Mouse (Mus musculus) MEL (cell line): ENCODE results near the gene Gfm1. TPM values are rescaled to one million over a fixed set of nuclear protein-coding genes. Genes with fewer than 3 reads are reported as not detected.

Experiments used
- DNase-seq: peaks from one replicate; pipeline ENCODE4 v3.0.0; 2011; ENCODE audit warnings: low read depth, low spot score
- H3K27ac ChIP-seq: 2 replicates; pipeline ENCODE4 v1.5.1; 2012; ENCODE audit warnings: low read depth, mild to moderate bottlenecking, control low read depth, low read length, moderate library complexity; ENCODE audit not compliant: control insufficient read depth
- H3K27me3 ChIP-seq, 2 experiments: fragments of 150-350 bp in 1 of 2; sonication (generic) in 1 of 2; 2 replicates each; pipeline ENCODE4 v1.6.1; 2012; ENCODE audit warnings: low read length in 2 of 2, mild to moderate bottlenecking in 2 of 2, improper control_type of control experiment in 1 of 2, moderate library complexity in 1 of 2; ENCODE audit not compliant: insufficient read depth in 2 of 2, control insufficient read depth in 1 of 2
- H3K36me3 ChIP-seq, 2 experiments: 2 replicates each; pipeline ENCODE4 v1.6.1; 2012 to 2014; ENCODE audit warnings: low read length in 2 of 2, improper control_type of control experiment in 1 of 2, inconsistent platforms in 1 of 2, mild to moderate bottlenecking in 1 of 2; ENCODE audit not compliant: insufficient read depth in 2 of 2, control insufficient read depth in 1 of 2
- H3K4me1 ChIP-seq, 2 experiments: fragments of 150-350 bp in 1 of 2; sonication (generic) in 1 of 2; 2 replicates each; pipeline ENCODE4 v1.6.1; 2012; ENCODE audit warnings: low read length in 2 of 2, improper control_type of control experiment in 1 of 2, mild to moderate bottlenecking in 1 of 2; ENCODE audit not compliant: insufficient read depth in 2 of 2, control insufficient read depth in 1 of 2
- H3K4me3 ChIP-seq, 2 experiments: fragments of 150-350 bp in 1 of 2; sonication (generic) in 1 of 2; 2 replicates each; pipeline ENCODE4 v1.5.1; 2012; ENCODE audit warnings: low read depth in 2 of 2, low read length in 2 of 2, mild to moderate bottlenecking in 2 of 2, moderate library complexity in 2 of 2, control low read depth in 1 of 2, improper control_type of control experiment in 1 of 2; ENCODE audit not compliant: control insufficient read depth in 1 of 2, insufficient read depth in 1 of 2
- H3K79me2 ChIP-seq: 2 replicates; pipeline ENCODE4 v1.6.1; 2012; ENCODE audit warnings: mild to moderate bottlenecking, low read length, moderate library complexity; ENCODE audit not compliant: control insufficient read depth, poor library complexity, insufficient read depth
- H3K9ac ChIP-seq: 2 replicates; pipeline ENCODE4 v1.6.1; 2012; ENCODE audit warnings: low read depth, mild to moderate bottlenecking, control low read depth, low read length, moderate library complexity; ENCODE audit not compliant: control insufficient read depth, poor library complexity, severe bottlenecking
- H3K9me3 ChIP-seq: fragments of 150-350 bp; sonication (generic); replicated peaks from 2 replicates; pipeline ENCODE4 v1.6.1; 2012; ENCODE audit warnings: mild to moderate bottlenecking, low read length, improper control_type of control experiment, moderate library complexity; ENCODE audit not compliant: insufficient read depth
- BHLHE40 ChIP-seq: IDR thresholded peaks from 2 replicates; pipeline ENCODE4 v1.6.1; 2012; ENCODE audit warnings: low read depth, mild to moderate bottlenecking, inconsistent platforms, low read length, improper control_type of control experiment, borderline replicate concordance
- CHD2 ChIP-seq: IDR thresholded peaks from 2 replicates; pipeline ENCODE4 v1.6.1; 2011; ENCODE audit warnings: low read length, improper control_type of control experiment
- CTCF ChIP-seq, 3 experiments: IDR thresholded peaks in 2 of 3; conservative IDR thresholded peaks in 1 of 3; 2 replicates each; pipeline ENCODE4 v1.5.1; 2011 to 2012; ENCODE audit warnings: low read length in 3 of 3, low read depth in 2 of 3, mild to moderate bottlenecking in 2 of 3, improper control_type of control experiment in 1 of 3, inconsistent platforms in 1 of 3, mixed read lengths in 1 of 3, moderate library complexity in 1 of 3; ENCODE audit not compliant: control insufficient read depth in 1 of 3, insufficient read depth in 1 of 3, poor library complexity in 1 of 3, severe bottlenecking in 1 of 3
- E2F4 ChIP-seq: IDR thresholded peaks from 2 replicates; pipeline ENCODE4 v1.6.1; 2011; ENCODE audit warnings: low read depth, low read length, improper control_type of control experiment, borderline replicate concordance
- ELF1 ChIP-seq: IDR thresholded peaks from 2 replicates; pipeline ENCODE4 v1.6.1; 2014; ENCODE audit warnings: low read depth, mild to moderate bottlenecking, inconsistent platforms, low read length, improper control_type of control experiment, moderate library complexity
- EP300 ChIP-seq, 2 experiments: IDR thresholded peaks; 2 replicates each; pipeline ENCODE4 v1.6.1; 2011; ENCODE audit warnings: improper control_type of control experiment in 2 of 2, low read length in 2 of 2, low read depth in 1 of 2, mild to moderate bottlenecking in 1 of 2
- ETS1 ChIP-seq: IDR thresholded peaks from 2 replicates; pipeline ENCODE4 v1.6.1; 2012; ENCODE audit warnings: low read depth, mild to moderate bottlenecking, inconsistent platforms, low read length, improper control_type of control experiment, moderate library complexity
- GABPA ChIP-seq: IDR thresholded peaks from 2 replicates; pipeline ENCODE4 v1.6.1; 2012; ENCODE audit warnings: low read depth, mild to moderate bottlenecking, inconsistent platforms, low read length, improper control_type of control experiment, moderate library complexity
- GATA1 ChIP-seq: IDR thresholded peaks from 2 replicates; pipeline ENCODE4 v1.6.1; 2011; ENCODE audit warnings: low read depth, low read length, improper control_type of control experiment
- HCFC1 ChIP-seq: IDR thresholded peaks from 2 replicates; pipeline ENCODE4 v1.6.1; 2012; ENCODE audit warnings: low read depth, mild to moderate bottlenecking, inconsistent platforms, low read length, improper control_type of control experiment, moderate library complexity
- JUND ChIP-seq: IDR thresholded peaks from 2 replicates; pipeline ENCODE4 v1.6.1; 2011; ENCODE audit warnings: low read depth, mild to moderate bottlenecking, improper control_type of control experiment, low read length
- KAT2A ChIP-seq: conservative IDR thresholded peaks from 2 replicates; pipeline ENCODE4 v1.6.1; 2012; ENCODE audit warnings: low read depth, low read length, improper control_type of control experiment, inconsistent platforms
- MAFK ChIP-seq: IDR thresholded peaks from 2 replicates; pipeline ENCODE4 v1.6.1; 2011; ENCODE audit warnings: low read depth, mild to moderate bottlenecking, low read length, improper control_type of control experiment, borderline replicate concordance
- MAZ ChIP-seq: IDR thresholded peaks from 2 replicates; pipeline ENCODE4 v1.6.1; 2012; ENCODE audit warnings: low read depth, mild to moderate bottlenecking, inconsistent platforms, low read length, improper control_type of control experiment
- MEF2A ChIP-seq: IDR thresholded peaks from 2 replicates; pipeline ENCODE4 v1.6.1; 2014; ENCODE audit warnings: low read depth, mild to moderate bottlenecking, inconsistent platforms, low read length, improper control_type of control experiment; ENCODE audit not compliant: poor library complexity, insufficient replicate concordance, severe bottlenecking; ENCODE audit errors: extremely low read depth
- MXI1 ChIP-seq: IDR thresholded peaks from 2 replicates; pipeline ENCODE4 v1.6.1; 2011; ENCODE audit warnings: mild to moderate bottlenecking, low read depth, low read length, improper control_type of control experiment
- MYB ChIP-seq: IDR thresholded peaks from 2 replicates; pipeline ENCODE4 v1.6.1; 2011; ENCODE audit warnings: mild to moderate bottlenecking, low read depth, low read length, improper control_type of control experiment
- MYC ChIP-seq: IDR thresholded peaks from 2 replicates; pipeline ENCODE4 v1.6.1; 2011; ENCODE audit warnings: low read depth, mild to moderate bottlenecking, low read length, improper control_type of control experiment, moderate library complexity
- NELFE ChIP-seq: IDR thresholded peaks from 2 replicates; pipeline ENCODE4 v1.6.1; 2011; ENCODE audit warnings: low read depth, low read length, improper control_type of control experiment
- POLR2AphosphoS2 ChIP-seq: IDR thresholded peaks from 2 replicates; pipeline ENCODE4 v1.6.1; 2011; ENCODE audit warnings: low read length, improper control_type of control experiment
- RAD21 ChIP-seq: IDR thresholded peaks from 2 replicates; pipeline ENCODE4 v1.6.1; 2011; ENCODE audit warnings: mild to moderate bottlenecking, low read depth, low read length, improper control_type of control experiment
- RCOR1 ChIP-seq: IDR thresholded peaks from 2 replicates; pipeline ENCODE4 v1.6.1; 2012; ENCODE audit warnings: low read depth, mild to moderate bottlenecking, inconsistent platforms, low read length, improper control_type of control experiment
- TAL1 ChIP-seq: IDR thresholded peaks from 2 replicates; pipeline ENCODE4 v1.6.1; 2012; ENCODE audit warnings: mild to moderate bottlenecking, inconsistent platforms, low read length, moderate library complexity, mixed read lengths
- TBP ChIP-seq: IDR thresholded peaks from 2 replicates; pipeline ENCODE4 v1.8.0; 2011; ENCODE audit warnings: low read depth, low read length, improper control_type of control experiment
- TCF12 ChIP-seq: IDR thresholded peaks from 2 replicates; pipeline ENCODE4 v1.6.1; 2014; ENCODE audit warnings: low read depth, mild to moderate bottlenecking, inconsistent platforms, low read length, improper control_type of control experiment, moderate library complexity
- UBTF ChIP-seq: IDR thresholded peaks from 2 replicates; pipeline ENCODE4 v1.6.1; 2012; ENCODE audit warnings: low read depth, mild to moderate bottlenecking, inconsistent platforms, low read length, improper control_type of control experiment, moderate library complexity, borderline replicate concordance; ENCODE audit not compliant: insufficient read depth
- USF1 ChIP-seq: IDR thresholded peaks from 2 replicates; pipeline ENCODE4 v1.6.1; 2014; ENCODE audit warnings: low read depth, mild to moderate bottlenecking, inconsistent platforms, low read length, improper control_type of control experiment, moderate library complexity
- ZC3H11A ChIP-seq: IDR thresholded peaks from 2 replicates; pipeline ENCODE4 v1.6.1; 2012; ENCODE audit warnings: low read depth, mild to moderate bottlenecking, inconsistent platforms, low read length, improper control_type of control experiment
- ZKSCAN1 ChIP-seq: IDR thresholded peaks from 2 replicates; pipeline ENCODE4 v1.6.1; 2012; ENCODE audit warnings: low read depth, mild to moderate bottlenecking, inconsistent platforms, low read length, improper control_type of control experiment, moderate library complexity
- ZMIZ1 ChIP-seq: IDR thresholded peaks from 2 replicates; pipeline ENCODE4 v1.6.1; 2012; ENCODE audit warnings: low read depth, mild to moderate bottlenecking, inconsistent platforms, low read length, improper control_type of control experiment, moderate library complexity
- ZNF384 ChIP-seq: IDR thresholded peaks from 2 replicates; pipeline ENCODE4 v1.6.1; 2012; ENCODE audit warnings: low read depth, mild to moderate bottlenecking, inconsistent platforms, low read length, improper control_type of control experiment
- polyA plus RNA-seq, 2 experiments: library from polyadenylated mRNA; stranded (reverse) in 1 of 2; unstranded in 1 of 2; fragments of >175 nt in 1 of 2; fragments of >200 nt in 1 of 2; gene quantifications; 2 replicates each; pipeline versions ENCODE4 v1.2.1 to v1.2.4; 2012; ENCODE audit warnings: low replicate concordance in 2 of 2, low read depth in 1 of 2; ENCODE audit not compliant: insufficient read length in 2 of 2, insufficient read depth in 1 of 2, missing spikeins in 1 of 2
- total RNA-seq: library from RNA; depleted of rRNA; stranded (reverse); fragments of 300-350 nt; gene quantifications from 2 replicates; pipeline ENCODE4 v1.2.3, GENCODE M21; 2012

Gfm1 gene
- total and polyA plus RNA-seq, 3 experiments, result 95.0 to 146 TPM; not detected in 1

DNA sequence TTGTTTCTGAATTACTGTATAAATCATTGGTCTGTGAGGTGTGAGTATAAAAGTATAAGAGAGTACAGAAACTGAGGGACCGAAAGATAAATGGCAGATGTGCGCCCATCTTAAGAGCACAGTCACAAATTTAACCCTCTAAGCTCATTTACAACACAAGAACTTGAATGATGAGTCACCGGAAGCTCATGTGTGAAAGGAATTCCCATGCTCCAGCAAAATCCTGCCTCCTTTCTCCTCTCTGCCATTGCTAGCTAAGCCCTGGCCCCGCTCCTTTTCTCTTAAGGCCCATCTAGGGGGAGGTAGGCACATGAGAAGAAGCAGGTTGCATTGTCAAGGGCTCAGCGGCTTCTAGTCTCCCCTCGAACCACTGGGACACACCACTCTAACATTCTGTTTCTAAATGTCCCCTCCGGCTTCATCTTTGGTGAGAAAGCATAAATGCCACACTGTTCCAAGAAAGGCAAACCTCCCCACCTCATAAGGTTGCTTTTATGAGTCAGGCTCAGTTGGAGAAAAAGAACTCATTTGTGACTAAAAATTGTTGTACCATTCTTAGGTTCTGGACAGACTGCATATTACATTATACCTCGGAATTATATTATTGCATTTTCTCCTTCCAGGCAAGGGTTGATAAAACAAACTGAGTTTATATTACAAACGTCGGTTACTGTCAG lies 78.5 kb downstream of the Gfm1 start:
- no peaks in the 10 kb centered on the region for H3K4me1 ChIP-seq
- TF ChIP-seq ZNF384, result no peak
- no peak for TF ChIP-seq KAT2A
- TF ChIP-seq MAZ, result no peak
- TF ChIP-seq TCF12, result no peak
- no peak for TF ChIP-seq RCOR1
- no peak for TF ChIP-seq BHLHE40
- TF ChIP-seq CTCF (IDR thresholded peaks at IDR 0.05 in 2 of 3, conservative IDR thresholded peaks at IDR 0.05 in 1 of 3; ENCODE audit: control insufficient read depth in 1 of 3, insufficient read depth in 1 of 3, low read depth in 2 of 3, low read length in 3 of 3, poor library complexity in 1 of 3, severe bottlenecking in 1 of 3), result no peak
- TF ChIP-seq CHD2, result no peak
- TF ChIP-seq POLR2AphosphoS2, result no peak
- TF ChIP-seq TAL1, result no peak
- TF ChIP-seq USF1, result no peak
- TF ChIP-seq HCFC1, result no peak
- no peak for TF ChIP-seq NELFE
- TF ChIP-seq JUND, result no peak
- no peak for TF ChIP-seq GABPA
- no peak for TF ChIP-seq ETS1
- TF ChIP-seq UBTF, result no peak
- TF ChIP-seq MYC, result no peak
- no peak for TF ChIP-seq TBP
- no peaks in the 10 kb centered on the region for H3K9me3 ChIP-seq
- peaks cover 0 to 7% of the 10 kb centered on the region in 2 experiments; a peak in 3 of 4 replicates for H3K27me3 ChIP-seq
- no peaks in the 10 kb centered on the region for H3K36me3 ChIP-seq
- H3K79me2 ChIP-seq, result no peaks in the 10 kb centered on the region
- no peak for DNase-seq
- H3K27ac ChIP-seq, result no peak overlapping the region
- H3K4me3 ChIP-seq, result no peak overlapping the region
- H3K9ac ChIP-seq, result no peak overlapping the region

GRCm38 (mm10) chr3:67512807-67513206 lies 82.9 kb downstream of the Gfm1 start:
- DNase-seq, result peak; percentile 79
- no peaks in the 10 kb centered on the region for H3K4me1 ChIP-seq
- H3K9me3 ChIP-seq, result no peaks in the 10 kb centered on the region
- H3K9ac ChIP-seq, result no peak overlapping the region
- H3K27me3 ChIP-seq, result peaks cover 0 to 7% of the 10 kb centered on the region in 2 experiments; a peak in 3 of 4 replicates
- H3K79me2 ChIP-seq, result no peaks in the 10 kb centered on the region
- H3K4me3 ChIP-seq, result no peak overlapping the region
- H3K27ac ChIP-seq, result no peak overlapping the region
- no peaks in the 10 kb centered on the region for H3K36me3 ChIP-seq
- TF ChIP-seq GABPA (no peak), JUND (no peak), POLR2AphosphoS2 (no peak), ZKSCAN1 (no peak), MEF2A (no peak), MAFK (no peak), MYB (no peak), MXI1 (no peak), EP300 (IDR thresholded peaks at IDR 0.05; ENCODE audit: low read depth in 1 of 2, low read length in 2 of 2) (no peak), MYC (no peak), UBTF (no peak), E2F4 (no peak), BHLHE40 (no peak), ZC3H11A (peak; percentile 80), ZMIZ1 (no peak), GATA1 (no peak), RAD21 (peak; percentile 86), ELF1 (no peak)
